ENCODE assay signal across 16 mouse cellular contexts in the genomic region with DNA sequence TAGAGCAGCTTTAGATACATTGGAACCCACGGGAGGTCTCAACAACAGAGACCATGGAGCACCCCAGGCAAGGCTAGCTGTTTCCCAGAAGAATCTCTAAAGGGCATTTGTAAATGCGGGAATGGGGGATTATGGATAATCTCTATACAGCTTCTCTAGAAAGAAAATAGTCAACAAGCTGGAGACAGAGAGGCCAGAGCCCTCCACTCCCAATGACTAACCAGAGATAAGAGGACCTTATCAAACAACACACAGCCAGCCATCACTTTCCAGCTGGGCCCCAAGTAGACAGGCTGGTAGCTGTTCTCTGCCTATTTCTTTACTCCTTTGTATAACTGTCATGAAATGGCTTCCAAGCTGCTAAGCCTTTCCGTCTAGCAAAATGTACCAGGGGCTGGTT. TPM values are rescaled to one million over a fixed set of nuclear protein-coding genes. Genes with fewer than 3 reads are reported as not detected.
DNase-seq lines count a peak whose midpoint lies in the region; ATAC-seq and TF ChIP-seq lines count a peak whose summit lies in the region.
"Had no signal": no experiment of that assay in that cellular context is flagged by ENCODE, and none has a peak within 500 bp of the region (broad histone marks: within the 10 kb centered on the region; RNA-seq: fewer than 3 reads in every experiment).

No protein-coding gene starts in this region.

- no peak for TF ChIP-seq EP300 in stomach, postnatal 0 days (optimal IDR thresholded peaks at IDR 0.05)

- 20% methylated on average over 3 of the region's 3 CpGs for WGBS in heart, embryonic 11.5 days (ENCODE audit: insufficient replicate concordance)
- 56% methylated on average over 3 of the region's 3 CpGs for WGBS in stomach, embryonic 15.5 days
- WGBS in stomach, postnatal 0 days: 54% methylated on average over 3 of the region's 3 CpGs
- 12% methylated on average over 3 of the region's 3 CpGs for WGBS in liver, embryonic 13.5 days (ENCODE audit: insufficient replicate concordance)

- H3K4me3 ChIP-seq in heart, embryonic 11.5 days (ENCODE audit: low read depth, low read length): no peak overlapping the region
- H3K4me3 ChIP-seq in stomach, embryonic 15.5 days (replicated peaks): no peak overlapping the region
- H3K4me3 ChIP-seq in stomach, postnatal 0 days (ENCODE audit: low read depth, low read length): no peak overlapping the region
- H3K4me3 ChIP-seq in liver, embryonic 13.5 days (replicated peaks): peak overlapping the region; percentile 33
- no peak overlapping the region for H3K4me3 ChIP-seq in layer of hippocampus, adult 2 months
- H3K4me3 ChIP-seq: hindbrain, embryonic 15.5 days; midbrain, embryonic 12.5 days; myocyte had no signal

- H3K9ac ChIP-seq in heart, embryonic 11.5 days (ENCODE audit: low read depth, low read length): peak overlapping the region; percentile 30
- no peak overlapping the region for H3K9ac ChIP-seq in stomach, embryonic 15.5 days
- no peak overlapping the region for H3K9ac ChIP-seq in stomach, postnatal 0 days (ENCODE audit: low read length)
- peak overlapping the region; percentile 72 for H3K9ac ChIP-seq in liver, embryonic 13.5 days
- H3K9ac ChIP-seq: hindbrain, embryonic 15.5 days; midbrain, embryonic 12.5 days had no signal

- peaks cover 26% of the 10 kb centered on the region for H3K4me1 ChIP-seq in heart, embryonic 11.5 days (ENCODE audit: control insufficient read depth, insufficient read depth, low read length)
- H3K4me1 ChIP-seq in stomach, embryonic 15.5 days: 0 out of 2 replicates have a peak, but pooled peaks cover 2% of the 10 kb centered on the region
- no peaks in the 10 kb centered on the region for H3K4me1 ChIP-seq in stomach, postnatal 0 days (replicated peaks; ENCODE audit: control insufficient read depth, insufficient read depth)
- H3K4me1 ChIP-seq in liver, embryonic 13.5 days (replicated peaks): peaks cover 68% of the 10 kb centered on the region

- peak overlapping the region; percentile 25; the same call in 1 of the 2 replicates for H3K4me2 ChIP-seq in heart, embryonic 11.5 days
- H3K4me2 ChIP-seq in stomach, embryonic 15.5 days: no peak overlapping the region
- H3K4me2 ChIP-seq in stomach, postnatal 0 days (replicated peaks; ENCODE audit: low read depth): no peak overlapping the region
- peak overlapping the region; percentile 70 for H3K4me2 ChIP-seq in liver, embryonic 13.5 days
- H3K4me2 ChIP-seq: hindbrain, embryonic 15.5 days; midbrain, embryonic 12.5 days had no signal

- no peak for TF ChIP-seq CTCF in stomach, postnatal 0 days (IDR thresholded peaks at IDR 0.05; ENCODE audit: low read depth)
- TF ChIP-seq CTCF in layer of hippocampus, adult 2 months (conservative IDR thresholded peaks at IDR 0.05): no peak

- H3K36me3 ChIP-seq in heart, embryonic 11.5 days (ENCODE audit: control insufficient read depth, insufficient read depth, low read length): no peaks in the 10 kb centered on the region
- no peaks in the 10 kb centered on the region for H3K36me3 ChIP-seq in stomach, embryonic 15.5 days
- H3K36me3 ChIP-seq in stomach, postnatal 0 days (ENCODE audit: control insufficient read depth, insufficient read depth, low read length): no peaks in the 10 kb centered on the region
- H3K36me3 ChIP-seq in liver, embryonic 13.5 days: no peaks in the 10 kb centered on the region
- H3K36me3 ChIP-seq: hindbrain, embryonic 15.5 days; midbrain, embryonic 12.5 days had no signal

- no peaks in the 10 kb centered on the region for H3K27me3 ChIP-seq in heart, embryonic 11.5 days (ENCODE audit: control insufficient read depth, insufficient read depth, low read length)
- H3K27me3 ChIP-seq in stomach, embryonic 15.5 days (replicated peaks): no peaks in the 10 kb centered on the region
- H3K27me3 ChIP-seq in stomach, postnatal 0 days (ENCODE audit: control insufficient read depth, insufficient read depth, low read length): no peaks in the 10 kb centered on the region
- no peaks in the 10 kb centered on the region for H3K27me3 ChIP-seq in liver, embryonic 13.5 days
- H3K27me3 ChIP-seq: hindbrain, embryonic 15.5 days; midbrain, embryonic 12.5 days had no signal

- no peaks in the 10 kb centered on the region for H3K9me3 ChIP-seq in heart, embryonic 11.5 days (replicated peaks; ENCODE audit: control insufficient read depth, low read length)
- H3K9me3 ChIP-seq in stomach, embryonic 15.5 days: no peaks in the 10 kb centered on the region
- no peaks in the 10 kb centered on the region for H3K9me3 ChIP-seq in stomach, postnatal 0 days (ENCODE audit: control insufficient read depth, low read length)
- H3K9me3 ChIP-seq in liver, embryonic 13.5 days (replicated peaks): no peaks in the 10 kb centered on the region
- H3K9me3 ChIP-seq: hindbrain, embryonic 15.5 days; midbrain, embryonic 12.5 days had no signal

- ATAC-seq in heart, embryonic 11.5 days (replicated peaks; ENCODE audit: insufficient number of reproducible peaks, low FRiP score, low TSS enrichment): peak; percentile 80
- peak; percentile 76 for ATAC-seq in stomach, embryonic 15.5 days (ENCODE audit: insufficient read depth, low FRiP score, low read depth)
- no peak for ATAC-seq in stomach, postnatal 0 days (ENCODE audit: low FRiP score, low TSS enrichment)
- peak; percentile 91 for ATAC-seq in liver, embryonic 13.5 days (ENCODE audit: low read depth)

- H3K27ac ChIP-seq in heart, embryonic 11.5 days (ENCODE audit: low read depth, low read length): peak overlapping the region; percentile 67
- H3K27ac ChIP-seq in stomach, embryonic 15.5 days: no peak overlapping the region
- H3K27ac ChIP-seq in stomach, postnatal 0 days (replicated peaks): no peak overlapping the region
- H3K27ac ChIP-seq in liver, embryonic 13.5 days: peak overlapping the region; percentile 96
- no peak overlapping the region for H3K27ac ChIP-seq in layer of hippocampus, adult 2 months
- H3K27ac ChIP-seq: hindbrain, embryonic 15.5 days; midbrain, embryonic 12.5 days had no signal

- no peak for DNase-seq in heart, postnatal 4 days
- no peak for DNase-seq in stomach, postnatal 0 days (ENCODE audit: low spot score)
- peak; percentile 76 for DNase-seq in liver, embryonic 13.5 days
- DNase-seq in kidney, postnatal 25 days: no peak
- DNase-seq in layer of hippocampus, adult 2 months (ENCODE audit: low spot score in 2 of 2): no peak
- DNase-seq in cerebellum, adult 18-20 months: no peak
- DNase-seq: cerebellum, adult 11 months; cerebellum, postnatal 36 days; retina, postnatal 1 day; spleen, adult 18-20 months; thymus, postnatal 36 days had no signal

RNA-seq across cellular contexts. Expression of gene Fignl1, which starts 7.0 kb away (rescaled TPM):
- polyA plus RNA-seq in heart, embryonic 11.5 days (2014; fragmentation: Nextera tagmentation; extraction: Ambion mirVana): 73.1 and 86.9 TPM in 2 replicates
- total RNA-seq in heart, postnatal 4 days (2021): 10 to 100 TPM; 18.7 to 19.9 TPM
- 54.1 and 54.4 TPM in 2 replicates for polyA plus RNA-seq in stomach, embryonic 15.5 days (2015; fragmentation: Nextera tagmentation; extraction: Ambion mirVana)
- 9.5 and 10.5 TPM in 2 replicates for polyA plus RNA-seq in stomach, postnatal 0 days (2015; fragmentation: Nextera tagmentation; extraction: Ambion mirVana)
- 107 and 133 TPM in 2 replicates for polyA plus RNA-seq in liver, embryonic 13.5 days (2015; fragmentation: Nextera tagmentation; extraction: Ambion mirVana)
- total RNA-seq in layer of hippocampus, adult 2 months (2021): under 1 TPM; 0.61 to 0.67 TPM

Comparison
In these comparisons a context has a peak if more than half of its experiments do, and no peak if none do; other contexts are left out.
1. H3K27ac ChIP-seq: peak in heart, embryonic 11.5 days (single experiment) and liver, embryonic 13.5 days (single experiment); none in stomach, embryonic 15.5 days (single experiment), stomach, postnatal 0 days (single experiment) and layer of hippocampus, adult 2 months (single experiment).
2. H3K4me2 ChIP-seq: peak in heart, embryonic 11.5 days (single experiment) and liver, embryonic 13.5 days (single experiment); none in stomach, embryonic 15.5 days (single experiment) and stomach, postnatal 0 days (single experiment).
3. H3K9ac ChIP-seq: peak in heart, embryonic 11.5 days (single experiment) and liver, embryonic 13.5 days (single experiment); none in stomach, embryonic 15.5 days (single experiment) and stomach, postnatal 0 days (single experiment).